Mouse (Mus musculus): ENCODE data around the gene Ccdc13. TPM values are rescaled to one million over a fixed set of nuclear protein-coding genes. Genes with fewer than 3 reads are reported as not detected.
A peak's percentile ranks its signal among the peaks of the same experiment; 100 is the strongest.

Ccdc13 gene
- total RNA-seq, 2 experiments from 2014 or later = 0.17 TPM; not detected in 1

GRCm38 (mm10) chr9:121808511-121808910 is 30.8 kb downstream of the Ccdc13 start:
- no peak for DNase-seq

GRCm38 (mm10) chr9:121807947-121808346 is 31.3 kb downstream of the Ccdc13 start:
- no peak for DNase-seq
- intact Hi-C loops (cut with DNase I) = no loop called here

More at GRCm38 (mm10) chr9:121808511-121808910, 30.8 kb downstream of the Ccdc13 start:
- intact Hi-C loops (cut with DNase I) = no loop called here

GRCm38 (mm10) chr9:121807546-121807945 is 31.7 kb downstream of the Ccdc13 start:
- intact Hi-C loops (cut with DNase I) = no loop called here
- DNase-seq = no peak

- no peak for DNase-seq
- intact Hi-C loops (cut with DNase I) = no loop called here
Measured at GRCm38 (mm10) chr9:121802747-121803146, 36.5 kb downstream of the Ccdc13 start.

GRCm38 (mm10) chr9:121798887-121799520 is 40.3 kb downstream of the Ccdc13 start:
- intact Hi-C loops (cut with DNase I) = no loop called here

GRCm38 (mm10) chr9:121797722-121798121 is 41.5 kb downstream of the Ccdc13 start:
- no peak for DNase-seq
- intact Hi-C loops (cut with DNase I) = no loop called here

More at GRCm38 (mm10) chr9:121798887-121799520, 40.3 kb downstream of the Ccdc13 start:
- DNase-seq = no peak

GRCm38 (mm10) chr9:121794972-121795539 is 44.2 kb downstream of the Ccdc13 start:
- intact Hi-C loops (cut with DNase I) = loop anchor here (1.0 kb wide), 1 partner anchor 34 kb away; no protein-coding TSS in a partner anchor
- DNase-seq = no peak

- intact Hi-C loops (cut with DNase I) = no loop called here
- peak; percentile 44 to 59 for DNase-seq
Measured at GRCm38 (mm10) chr9:121791757-121792521, 47.3 kb downstream of the Ccdc13 start, which contains the start of gene Hhatl. Gene Hhatl, minus strand, starts transcription at chr9:121792507.

GRCm38 (mm10) chr9:121791206-121791605 is 48.1 kb downstream of the Ccdc13 start:
- intact Hi-C loops (cut with DNase I) = no loop called here
- peak; percentile 77 to 78 for DNase-seq

GRCm38 (mm10) chr9:121786359-121786758 is 52.9 kb downstream of the Ccdc13 start:
- DNase-seq = no peak
- intact Hi-C loops (cut with DNase I) = no loop called here

- intact Hi-C loops (cut with DNase I) = no loop called here
- DNase-seq = no peak
Measured at GRCm38 (mm10) chr9:121785261-121785660, 54.0 kb downstream of the Ccdc13 start.

- intact Hi-C loops (cut with DNase I) = no loop called here
- DNase-seq = no peak
Measured at GRCm38 (mm10) chr9:121784801-121785200, 54.5 kb downstream of the Ccdc13 start.

- no peak for DNase-seq
- intact Hi-C loops (cut with DNase I) = no loop called here
Measured at GRCm38 (mm10) chr9:121778066-121778624, 61.1 kb downstream of the Ccdc13 start.

- intact Hi-C loops (cut with DNase I) = no loop called here
Measured at GRCm38 (mm10) chr9:121777484-121778065, 61.7 kb downstream of the Ccdc13 start, which contains the start of gene Klhl40. Gene Klhl40, plus strand, starts transcription at chr9:121777607.

GRCm38 (mm10) chr9:121776511-121776910 is 62.8 kb downstream of the Ccdc13 start:
- intact Hi-C loops (cut with DNase I) = no loop called here
- no peak for DNase-seq

More at GRCm38 (mm10) chr9:121777484-121778065, 61.7 kb downstream of the Ccdc13 start, which contains the start of gene Klhl40:
- DNase-seq = no peak

- no peak for DNase-seq
- intact Hi-C loops (cut with DNase I) = no loop called here
Measured at GRCm38 (mm10) chr9:121775951-121776350, 63.3 kb downstream of the Ccdc13 start.

GRCm38 (mm10) chr9:121772412-121772811 is 66.8 kb downstream of the Ccdc13 start:
- no peak for DNase-seq
- intact Hi-C loops (cut with DNase I) = no loop called here

GRCm38 (mm10) chr9:121765166-121765855 is 74.0 kb downstream of the Ccdc13 start:
- intact Hi-C loops (cut with DNase I) = no loop called here
- no peak for DNase-seq

GRCm38 (mm10) chr9:121763716-121764115 is 75.5 kb downstream of the Ccdc13 start:
- intact Hi-C loops (cut with DNase I) = loop anchor here (5.0 kb wide), 1 partner anchor 41 kb away; no protein-coding TSS in a partner anchor

GRCm38 (mm10) chr9:121762761-121763160 is 76.5 kb downstream of the Ccdc13 start:
- peak in 1 of 2 experiments; percentile 25 for DNase-seq
- intact Hi-C loops (cut with DNase I) = loop anchor here (5.0 kb wide), 1 partner anchor 40 kb away; no protein-coding TSS in a partner anchor

More at GRCm38 (mm10) chr9:121763716-121764115, 75.5 kb downstream of the Ccdc13 start:
- peak in 1 of 2 experiments; percentile 45 for DNase-seq
